11 mouse cellular contexts compared by ENCODE assay signal in genomic region chr17:43114086-43114581, GRCm38 (mm10).
A peak's percentile ranks its signal among the peaks of the same experiment; 100 is the strongest.
DNase-seq lines count a peak whose midpoint lies in the region; ATAC-seq lines count a peak whose summit lies in the region.
"Had no signal": no experiment of that assay in that cellular context is flagged by ENCODE, and none has a peak within 500 bp of the region (broad histone marks: within the 10 kb centered on the region; RNA-seq: fewer than 3 reads in every experiment).

No protein-coding gene starts in this region.

- H3K27ac ChIP-seq in intestine, embryonic 14.5 days (ENCODE audit: low read depth): no peak overlapping the region
- H3K27ac ChIP-seq: limb, embryonic 12.5 days had no signal

- H3K36me3 ChIP-seq in intestine, embryonic 14.5 days (ENCODE audit: control insufficient read depth, insufficient read depth, low read length): no peaks in the 10 kb centered on the region
- H3K36me3 ChIP-seq: G1E; limb, embryonic 12.5 days had no signal

- H3K4me2 ChIP-seq in intestine, embryonic 14.5 days (ENCODE audit: low read length): no peak overlapping the region
- H3K4me2 ChIP-seq: limb, embryonic 12.5 days had no signal

- H3K4me1 ChIP-seq in intestine, embryonic 14.5 days (replicated peaks; ENCODE audit: control insufficient read depth, insufficient read depth, low read length): peaks cover 6% of the 10 kb centered on the region
- H3K4me1 ChIP-seq: limb, embryonic 12.5 days had no signal

- no peaks in the 10 kb centered on the region for H3K27me3 ChIP-seq in intestine, embryonic 14.5 days (replicated peaks; ENCODE audit: control insufficient read depth, insufficient read depth, low read length)
- H3K27me3 ChIP-seq: limb, embryonic 12.5 days had no signal

- H3K4me3 ChIP-seq in intestine, embryonic 14.5 days (ENCODE audit: low read depth, low read length): no peak overlapping the region
- H3K4me3 ChIP-seq: limb, embryonic 12.5 days had no signal

- H3K9ac ChIP-seq in intestine, embryonic 14.5 days (ENCODE audit: low read length): no peak overlapping the region
- H3K9ac ChIP-seq: limb, embryonic 12.5 days had no signal

- 0 out of 2 replicates have a peak, but pooled peaks have one; percentile 32 for ATAC-seq in intestine, embryonic 14.5 days (replicated peaks; ENCODE audit: low FRiP score, low TSS enrichment, low read depth)

- H3K9me3 ChIP-seq in intestine, embryonic 14.5 days (ENCODE audit: control insufficient read depth, low read length): no peaks in the 10 kb centered on the region
- H3K9me3 ChIP-seq: limb, embryonic 12.5 days had no signal

- 58% methylated on average over 8 of the region's 8 CpGs for WGBS in intestine, embryonic 14.5 days

- DNase-seq in left cerebral cortex, adult 18-20 months (ENCODE audit: low spot score in 2 of 2): peak; percentile 17 to 44
- DNase-seq in left cerebral cortex, adult 11 months (ENCODE audit: low spot score): no peak
- DNase-seq in intestine, embryonic 14.5 days (ENCODE audit: low spot score): peak; percentile 49
- peak; percentile 51 to 66 for DNase-seq in layer of hippocampus, postnatal 36 days
- peak; percentile 50 to 66 for DNase-seq in right cerebral cortex, postnatal 36 days (ENCODE audit: low spot score in 2 of 2)
- DNase-seq in lung, adult 18-20 months: no peak
- no peak for DNase-seq in thymus, postnatal 4 days
- DNase-seq in testis, postnatal 14 days (ENCODE audit: low spot score): no peak
- DNase-seq: thymus, postnatal 14 days had no signal

Comparison
In these comparisons a context has a peak if more than half of its experiments do, and no peak if none do; other contexts are left out.
1. DNase-seq: peak in left cerebral cortex, adult 18-20 months (2 of 2), intestine, embryonic 14.5 days (single experiment), layer of hippocampus, postnatal 36 days (2 of 2) and right cerebral cortex, postnatal 36 days (2 of 2); none in left cerebral cortex, adult 11 months (single experiment), lung, adult 18-20 months (0 of 2), thymus, postnatal 4 days (single experiment) and testis, postnatal 14 days (single experiment).